Mouse (Mus musculus) bone marrow macrophage, adult 2 months (primary cell): Measurements from ENCODE around the gene St8sia1. TPM values are rescaled to one million over a fixed set of nuclear protein-coding genes. Genes with fewer than 3 reads are reported as not detected.

Source experiments
- H3K27ac ChIP-seq: 2 replicates; pipeline ENCODE4 v1.5.1; 2012; ENCODE audit warnings: low read depth, low read length; ENCODE audit not compliant: insufficient read depth
- H3K4me1 ChIP-seq: 2 replicates; pipeline ENCODE4 v1.6.1; 2012; ENCODE audit warnings: low read length; ENCODE audit not compliant: control insufficient read depth, insufficient read depth
- H3K4me3 ChIP-seq: 2 replicates; pipeline ENCODE4 v1.5.1; 2012; ENCODE audit warnings: mild to moderate bottlenecking, low read length, moderate library complexity; ENCODE audit not compliant: insufficient read depth
- CTCF ChIP-seq: IDR thresholded peaks from 2 replicates; pipeline ENCODE4 v1.5.1; 2012; ENCODE audit warnings: low read depth, mild to moderate bottlenecking, low read length, moderate library complexity
- POLR2A ChIP-seq: IDR thresholded peaks from 2 replicates; pipeline ENCODE4 v1.6.1; 2012; ENCODE audit warnings: mild to moderate bottlenecking, low read depth, low read length, borderline replicate concordance
- polyA plus RNA-seq: library from polyadenylated mRNA; stranded (reverse); fragments of >200 nt; gene quantifications from 2 replicates; pipeline ENCODE4 v1.2.4, GENCODE M21; 2012; ENCODE audit not compliant: missing spikeins, insufficient read depth, insufficient read length

Gene St8sia1
- polyA plus RNA-seq, 1 experiment: not detected

- Histone ChIP-seq H3K4me3 (no peak overlapping the region), H3K4me1 (peaks cover 24% of the 10 kb centered on the region), H3K27ac (no peak overlapping the region)
- TF ChIP-seq POLR2A (no peak), CTCF (no peak)
These were observed 90.3 kb downstream of the St8sia1 start for GRCm38 (mm10) chr6:142873795-142874563.

DNA sequence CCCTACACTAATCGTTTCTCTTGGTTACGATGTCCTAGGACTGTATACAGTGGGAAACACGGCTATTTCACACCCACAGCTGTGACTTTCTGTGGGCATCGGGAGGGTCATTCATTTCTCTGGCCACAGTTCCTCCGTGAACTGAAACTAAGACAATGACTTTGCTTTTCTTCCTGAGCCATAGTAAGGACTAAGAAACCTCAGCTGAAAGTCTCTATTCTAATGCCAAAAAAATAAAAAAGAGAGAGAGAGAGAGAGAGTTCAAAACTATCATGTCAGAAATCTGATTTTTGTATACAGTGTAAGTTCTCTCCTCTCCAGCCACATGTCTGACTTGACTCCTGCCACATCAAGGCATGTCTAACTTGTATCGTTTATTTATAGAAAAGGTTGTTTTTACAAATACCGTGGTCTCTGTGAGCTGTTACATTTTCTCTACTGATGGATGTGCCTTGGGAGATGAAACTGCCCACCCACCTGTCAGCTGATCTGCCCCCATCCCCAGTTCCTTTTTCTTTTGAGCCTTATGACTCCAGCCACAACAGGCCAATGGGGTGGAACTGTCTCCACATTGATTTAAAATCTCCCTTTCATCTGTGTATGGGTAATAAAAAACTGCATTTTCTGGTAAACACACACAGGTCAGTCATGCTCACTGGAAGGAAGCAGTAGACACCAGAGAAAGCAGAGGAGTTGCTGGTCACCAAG is 94.4 kb downstream of the St8sia1 start:
- Histone ChIP-seq H3K4me3 (no peak overlapping the region), H3K4me1 (peaks cover 43% of the 10 kb centered on the region), H3K27ac (no peak overlapping the region)
- TF ChIP-seq CTCF (no peak), POLR2A (no peak)

DNA sequence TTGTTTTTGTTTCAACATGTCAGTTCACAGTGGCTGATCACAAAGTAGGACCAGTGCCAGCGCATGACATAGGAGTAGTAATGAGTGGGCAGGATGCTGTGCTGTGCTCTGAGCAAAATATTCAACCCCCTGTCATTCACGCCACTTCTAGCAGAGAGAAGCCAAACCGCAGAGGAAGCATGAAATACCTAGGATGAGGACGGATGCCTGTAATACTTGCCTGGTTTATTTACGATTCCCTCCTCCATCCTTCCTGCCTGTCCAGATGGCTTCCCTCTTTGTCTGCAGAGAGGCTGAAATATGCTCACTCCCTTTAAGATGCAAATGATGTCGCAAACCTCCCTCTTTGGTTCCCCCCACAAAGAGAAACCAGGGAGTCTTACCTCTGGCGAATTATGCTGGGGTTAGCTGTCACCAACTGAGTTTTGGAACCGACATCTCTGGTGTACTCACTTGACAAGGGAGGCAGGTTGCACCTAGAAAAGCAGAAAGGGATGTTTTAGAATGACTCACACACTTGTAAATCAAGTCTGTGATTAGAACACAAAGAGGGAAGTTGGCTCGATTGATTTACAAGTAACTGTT is 96.7 kb downstream of the St8sia1 start:
- peak overlapping the region; percentile 45 for H3K4me3 ChIP-seq
- TF ChIP-seq CTCF: no peak
- no peak for TF ChIP-seq POLR2A

GRCm38 (mm10) chr6:142867023-142867422 is 97.2 kb downstream of the St8sia1 start:
- peaks cover 49% of the 10 kb centered on the region for H3K4me1 ChIP-seq
- no peak for TF ChIP-seq CTCF
- no peak for TF ChIP-seq POLR2A
- H3K4me3 ChIP-seq: 0 out of 2 replicates have a peak overlapping the region, but pooled peaks have one; percentile 45
- H3K27ac ChIP-seq: no peak overlapping the region

More for the DNA sequence above, 96.7 kb downstream of the St8sia1 start:
- Histone ChIP-seq H3K27ac (peak overlapping the region; percentile 14), H3K4me1 (peaks cover 46% of the 10 kb centered on the region)

DNA sequence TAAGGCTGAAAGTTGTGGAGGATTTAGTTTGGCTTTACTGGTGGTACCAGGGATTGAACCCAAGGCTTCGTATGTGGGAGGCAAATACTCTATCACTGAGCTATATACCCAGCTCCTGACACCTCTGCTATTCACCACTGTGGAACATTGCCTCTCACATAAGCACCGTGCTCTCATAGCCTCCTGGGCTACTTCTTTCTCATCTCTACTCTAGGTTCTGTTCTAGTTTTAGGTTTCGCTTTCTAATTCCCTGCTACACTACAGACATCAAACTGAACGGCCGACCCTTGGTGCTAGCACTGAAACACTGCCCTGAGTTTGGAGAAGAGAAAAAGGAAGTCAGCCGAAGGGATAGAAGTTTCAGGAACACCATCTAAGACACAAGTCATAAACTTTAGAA is 99.1 kb downstream of the St8sia1 start:
- Histone ChIP-seq H3K4me1 (peaks cover 44% of the 10 kb centered on the region), H3K27ac (no peak overlapping the region), H3K4me3 (no peak overlapping the region)
- TF ChIP-seq POLR2A (no peak), CTCF (no peak)

- Histone ChIP-seq H3K4me1 (peaks cover 33% of the 10 kb centered on the region), H3K27ac (no peak overlapping the region), H3K4me3 (no peak overlapping the region)
- no peak for TF ChIP-seq CTCF
- TF ChIP-seq POLR2A: no peak
These were observed 100.4 kb downstream of the St8sia1 start for GRCm38 (mm10) chr6:142863881-142864280.

GRCm38 (mm10) chr6:142862265-142862664 is 102.0 kb downstream of the St8sia1 start:
- no peak for TF ChIP-seq POLR2A
- no peak for TF ChIP-seq CTCF

DNA sequence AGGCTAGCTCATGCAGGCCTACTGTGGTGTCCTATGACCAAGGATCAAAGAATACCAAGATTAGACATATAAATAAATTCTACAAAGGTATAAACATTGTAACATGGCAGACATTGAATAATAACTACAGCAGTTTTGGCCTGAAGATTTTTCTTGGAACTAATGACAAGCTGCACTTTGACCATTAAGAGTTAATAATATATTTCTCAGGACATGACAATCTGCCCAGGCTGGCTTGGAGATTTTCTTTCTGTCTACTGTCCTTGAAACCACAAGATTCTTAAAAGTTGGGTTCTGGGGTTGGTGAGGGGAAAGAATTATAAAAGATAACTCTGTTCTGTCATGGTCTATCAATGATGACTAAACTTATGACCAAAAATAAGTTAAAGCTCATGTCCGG is 103.9 kb downstream of the St8sia1 start:
- no peak for TF ChIP-seq CTCF
- no peak for TF ChIP-seq POLR2A
- H3K4me1 ChIP-seq: peaks cover 14% of the 10 kb centered on the region
- H3K4me3 ChIP-seq: no peak overlapping the region
- H3K27ac ChIP-seq: no peak overlapping the region

More at GRCm38 (mm10) chr6:142862265-142862664, 102.0 kb downstream of the St8sia1 start:
- H3K4me1 ChIP-seq: peaks cover 30% of the 10 kb centered on the region
- H3K4me3 ChIP-seq: no peak overlapping the region
- no peak overlapping the region for H3K27ac ChIP-seq

DNA sequence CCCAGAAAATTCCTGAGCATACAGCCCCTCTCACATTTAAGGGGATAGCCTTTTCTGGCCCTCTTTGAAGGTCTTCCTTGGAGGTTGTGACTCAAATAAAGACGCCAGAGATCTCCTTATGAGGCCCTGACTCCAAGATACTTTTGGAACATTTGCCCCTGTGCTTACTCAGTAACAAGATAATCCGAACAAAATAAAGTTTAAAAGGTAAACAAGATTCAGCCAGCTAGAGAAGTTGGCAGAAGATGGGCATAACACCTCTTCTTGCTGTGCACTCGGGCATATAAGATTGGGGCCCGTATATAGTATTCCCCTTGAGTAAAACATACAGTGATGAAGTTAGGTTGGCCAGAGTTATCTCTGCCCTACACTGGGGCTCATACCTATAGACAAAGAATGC is 104.3 kb downstream of the St8sia1 start:
- peaks cover 10% of the 10 kb centered on the region for H3K4me1 ChIP-seq
- H3K4me3 ChIP-seq: no peak overlapping the region
- H3K27ac ChIP-seq: no peak overlapping the region
- TF ChIP-seq CTCF: no peak
- TF ChIP-seq POLR2A: no peak

DNA sequence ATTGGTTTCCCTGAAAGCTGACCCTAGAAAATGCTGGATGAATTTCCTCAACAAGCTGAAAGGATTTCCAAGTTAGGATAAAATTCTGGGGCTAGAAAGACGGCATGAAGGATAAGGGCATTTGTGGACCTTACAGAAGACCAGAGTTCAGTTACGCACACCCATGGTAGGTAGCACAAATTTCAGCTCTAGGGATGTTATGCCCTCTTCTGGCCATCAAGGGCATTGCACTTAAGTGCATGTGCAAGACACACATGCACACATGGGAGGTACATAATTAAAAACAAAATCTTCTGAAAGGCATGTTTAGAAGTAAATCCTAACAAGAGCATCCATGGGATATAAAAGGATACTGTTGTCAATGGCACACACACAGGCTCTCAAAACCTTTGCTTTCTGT is 105.3 kb downstream of the St8sia1 start:
- Histone ChIP-seq H3K27ac (no peak overlapping the region), H3K4me1 (peaks cover 9% of the 10 kb centered on the region), H3K4me3 (no peak overlapping the region)
- no peak for TF ChIP-seq CTCF
- TF ChIP-seq POLR2A: no peak
